Mouse (Mus musculus) right cerebral cortex, postnatal 36 days (tissue): ENCODE results near the gene Wwox.

ENCODE experiments used
- DNase-seq, 2 experiments: peaks; one replicate each; pipeline ENCODE4 v3.0.0; 2022; ENCODE audit warnings: low spot score in 2 of 2, mixed read lengths in 1 of 2

Wwox gene

DNA sequence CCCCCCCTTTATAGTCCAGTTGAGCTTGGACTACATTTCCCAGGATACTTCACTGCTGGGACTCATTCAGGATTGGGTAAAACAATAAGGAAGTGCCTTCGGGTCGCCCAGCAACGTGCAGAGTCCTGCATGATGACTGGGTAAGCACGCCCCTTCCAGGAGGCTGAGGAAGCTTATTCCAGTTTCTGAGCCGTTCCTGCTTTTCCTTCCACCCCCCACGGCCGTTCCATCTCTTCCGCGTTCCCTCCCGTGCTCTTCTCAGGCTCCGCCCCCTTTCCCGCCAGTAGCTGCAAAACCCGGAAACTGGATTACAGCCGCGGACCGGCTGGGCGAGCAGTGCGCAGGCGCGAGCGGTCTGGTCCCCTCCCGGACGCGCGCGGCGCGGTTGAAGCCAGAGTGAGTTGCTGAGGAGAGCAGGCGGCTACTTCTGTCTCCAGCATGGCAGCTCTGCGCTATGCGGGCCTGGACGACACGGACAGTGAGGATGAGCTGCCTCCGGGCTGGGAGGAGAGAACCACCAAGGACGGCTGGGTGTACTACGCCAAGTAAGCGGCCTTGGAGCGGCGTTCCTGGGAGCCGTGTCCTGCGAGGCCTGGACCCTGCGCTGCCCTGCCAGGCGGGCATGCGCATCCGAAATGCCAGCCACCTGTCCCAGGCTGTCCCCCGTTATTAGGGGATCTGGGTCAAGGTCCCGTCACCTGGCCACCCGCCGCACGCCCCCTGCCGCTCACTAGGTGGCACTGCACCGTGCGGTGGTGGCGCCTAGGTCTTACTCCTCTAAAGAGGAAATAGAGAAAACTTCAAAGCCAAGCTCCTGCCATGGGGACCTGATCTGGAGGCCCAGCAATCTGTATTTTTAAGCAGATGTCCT, at the start of gene Wwox:
Wwox (plus strand) TSS at position 322 of the 871 bp plus-strand sequence.
- peak; percentile 98 to 99 for DNase-seq

DNA sequence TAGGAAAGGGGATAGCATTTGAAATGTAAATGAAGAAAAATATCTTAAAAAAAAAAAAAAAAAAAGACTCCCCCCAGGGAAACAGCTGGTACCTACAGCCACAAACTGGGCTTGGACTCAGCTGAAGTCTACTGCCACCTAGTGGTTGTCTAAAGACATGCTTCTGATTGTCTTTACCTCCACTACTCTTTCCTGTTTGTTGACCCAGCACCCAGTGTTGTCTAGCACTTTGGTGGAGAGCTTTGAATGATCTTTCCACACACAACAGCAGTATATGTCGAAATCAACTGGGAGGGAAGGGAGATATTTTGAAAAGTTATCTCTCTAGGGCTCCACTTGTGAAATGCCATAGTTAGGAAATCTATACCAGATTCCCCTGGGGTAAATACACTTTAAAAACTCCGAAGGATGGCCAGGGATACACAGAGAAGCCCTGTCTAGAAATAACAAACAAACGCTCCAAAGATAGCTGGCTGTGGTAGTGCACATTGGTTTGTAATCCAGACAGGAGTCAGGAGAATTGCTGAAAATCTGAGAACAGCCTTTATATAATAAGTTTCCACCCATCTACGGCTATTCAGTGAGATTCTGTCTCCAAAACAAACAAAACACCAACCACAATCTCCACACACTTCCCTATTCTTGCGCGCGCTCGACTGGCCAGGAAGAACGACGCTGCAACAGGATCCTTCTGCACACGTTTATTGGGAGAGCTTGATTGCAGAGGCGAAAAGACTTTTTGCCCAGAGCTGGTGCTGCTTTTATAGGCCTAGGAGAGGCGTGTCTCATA, 48.8 kb upstream of the Wwox start:
- DNase-seq = no peak

DNA sequence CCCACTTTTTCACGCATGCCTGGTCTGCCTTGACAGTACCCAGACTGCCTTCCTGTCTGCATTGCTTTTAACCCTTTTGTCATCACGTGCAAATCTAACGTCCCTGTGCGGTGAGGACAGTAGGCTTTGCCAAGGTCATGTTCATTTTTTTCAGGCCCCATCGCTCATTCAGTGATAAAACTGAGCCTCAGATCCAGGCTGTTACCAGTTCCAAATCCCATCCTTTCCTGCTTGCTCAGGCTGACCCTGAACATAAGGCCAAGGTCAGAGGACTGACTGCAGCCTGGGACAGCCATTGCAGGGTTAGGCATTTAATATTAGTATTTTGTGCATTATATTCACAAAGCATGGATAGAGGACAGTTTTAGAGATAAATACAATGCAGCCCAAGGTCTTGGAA, 41.1 kb upstream of the Wwox start:
- no peak for DNase-seq

DNA sequence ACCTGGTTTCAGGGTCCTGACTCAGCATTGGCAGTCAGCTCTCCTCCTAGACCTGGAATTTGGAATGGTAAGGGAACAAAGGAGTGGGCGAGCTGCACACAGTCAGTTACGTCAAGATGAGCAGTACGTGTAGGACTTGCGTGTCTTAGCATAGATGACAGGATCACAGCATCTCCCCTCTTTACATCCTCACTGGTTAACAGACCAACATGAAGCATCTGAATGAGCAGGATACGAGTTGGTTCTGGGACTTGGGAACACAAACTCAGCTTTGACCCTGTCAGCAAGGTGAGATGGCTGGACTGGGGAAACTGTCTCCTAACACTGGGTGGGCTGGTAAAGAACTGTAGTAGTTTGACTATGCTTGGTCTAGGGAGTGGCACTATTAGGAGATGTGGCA, 40.2 kb upstream of the Wwox start:
- no peak for DNase-seq

DNA sequence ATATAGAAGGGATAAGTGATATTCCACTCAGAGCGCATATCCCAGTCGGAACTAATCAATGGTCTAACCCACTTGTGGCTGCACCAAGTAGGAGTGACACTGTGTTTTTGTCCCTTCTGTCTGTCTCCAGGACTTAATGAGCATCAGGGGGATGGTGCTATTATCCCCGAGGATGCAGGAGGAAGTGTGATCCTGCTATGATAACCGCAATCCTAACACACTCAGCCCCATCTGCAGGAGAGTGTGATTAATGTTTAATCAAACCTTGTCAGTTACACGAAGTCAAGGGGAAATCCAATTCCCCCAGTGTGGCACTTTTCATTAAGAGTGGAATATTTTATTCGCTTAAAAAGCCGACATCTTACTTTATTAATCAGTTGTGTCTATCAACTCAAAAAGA, 37.8 kb upstream of the Wwox start:
- DNase-seq = no peak

DNA sequence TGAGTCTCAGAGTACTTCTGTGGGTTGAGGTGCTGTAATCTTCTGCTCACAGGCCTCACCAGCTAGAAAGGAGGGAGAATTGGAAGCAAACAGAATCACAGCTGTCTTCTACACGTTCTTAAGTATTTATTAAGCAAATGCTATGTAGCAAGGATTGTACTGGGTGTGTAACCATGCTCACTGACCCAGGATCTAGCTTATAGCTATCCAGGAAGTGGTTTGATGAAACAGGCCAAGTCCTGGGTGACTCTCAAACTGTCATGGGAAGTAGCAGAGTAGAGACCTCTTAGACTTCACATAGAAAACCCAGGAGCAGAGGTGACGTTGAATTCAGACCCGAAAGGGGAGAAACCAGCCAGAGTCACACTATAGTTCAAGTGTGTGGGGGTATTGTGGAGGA, 28.0 kb upstream of the Wwox start:
- DNase-seq = no peak

DNA sequence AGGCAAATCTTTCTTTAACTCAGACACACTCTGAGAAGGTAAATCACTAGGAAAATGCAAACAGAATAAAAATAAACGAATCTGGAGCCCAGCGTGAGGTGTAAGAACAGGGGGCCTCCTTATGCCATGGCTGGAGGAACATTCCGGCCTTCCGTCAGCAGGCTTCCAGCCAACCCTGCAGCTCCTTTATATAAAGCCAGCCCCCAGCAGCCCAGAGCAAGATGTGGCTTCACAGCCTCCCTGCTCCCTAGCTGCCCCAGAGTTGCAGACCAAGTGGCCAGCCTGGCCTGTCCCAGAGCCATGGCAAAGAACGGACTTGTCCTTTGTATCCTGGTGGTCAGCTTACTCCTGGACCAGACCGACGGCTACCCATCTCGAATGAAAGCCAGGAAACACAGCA, 21.7 kb upstream of the Wwox start, which contains the start of gene Clec3a:
Clec3a (plus strand) TSS at position 301 of the 400 bp plus-strand sequence.
- DNase-seq = no peak

DNA sequence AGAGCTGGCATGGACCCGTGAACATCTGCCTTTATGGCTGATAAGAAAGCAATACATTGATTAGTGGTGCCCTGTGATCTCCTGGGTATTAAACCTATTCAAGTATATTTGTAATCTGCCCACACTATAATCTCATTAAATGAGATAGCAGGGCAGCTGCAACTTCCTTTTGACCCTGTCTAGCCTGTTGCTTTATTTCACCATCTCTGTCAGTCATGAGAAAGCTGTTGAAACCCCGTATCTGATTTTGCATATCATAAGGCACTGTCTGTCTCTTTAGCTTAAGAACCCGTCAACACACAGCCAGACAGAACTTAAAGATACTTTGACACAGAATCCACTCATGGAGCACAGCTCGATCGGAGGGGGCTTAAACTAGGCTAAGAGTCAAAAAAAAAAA, 21.0 kb upstream of the Wwox start:
- no peak for DNase-seq

DNA sequence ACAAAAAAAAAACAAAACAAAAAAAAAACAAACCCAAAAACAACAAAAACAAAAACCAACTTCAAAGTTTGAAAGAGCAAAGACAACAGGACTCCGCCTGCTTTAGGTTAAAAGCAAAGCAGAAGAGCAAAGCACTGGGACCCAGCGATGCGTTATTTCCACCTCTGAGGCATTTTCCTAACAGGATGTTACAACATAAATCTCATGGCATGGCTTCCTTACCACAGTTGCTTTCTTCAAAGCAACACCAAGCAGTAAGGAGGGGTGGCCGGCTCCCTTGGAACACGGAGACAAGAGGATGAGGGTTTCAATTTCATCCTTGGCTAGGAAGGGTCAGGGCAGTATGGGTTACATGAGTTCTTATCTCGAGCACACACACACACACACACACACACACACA, 20.6 kb upstream of the Wwox start:
- DNase-seq = no peak

DNA sequence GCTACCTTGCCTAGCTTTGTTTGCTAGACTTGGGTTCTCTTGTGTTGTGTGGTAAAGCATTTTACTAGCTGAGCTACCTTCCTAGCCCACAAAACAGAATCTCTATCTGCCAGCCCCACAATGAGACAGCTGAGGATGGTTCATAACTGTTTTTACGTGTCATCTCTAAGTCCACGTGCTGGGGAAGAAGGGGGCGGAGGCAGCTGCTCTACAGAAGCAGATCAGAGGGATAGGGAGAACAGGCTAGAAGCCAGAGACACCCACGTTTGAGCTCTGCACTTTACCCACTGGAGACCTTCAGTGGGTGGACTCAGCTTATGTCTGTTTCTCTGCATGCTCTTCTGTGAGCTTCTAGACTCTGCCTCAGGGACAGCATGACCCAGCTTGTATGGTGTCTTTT, 17.9 kb upstream of the Wwox start:
- DNase-seq = peak; percentile 20 to 53

DNA sequence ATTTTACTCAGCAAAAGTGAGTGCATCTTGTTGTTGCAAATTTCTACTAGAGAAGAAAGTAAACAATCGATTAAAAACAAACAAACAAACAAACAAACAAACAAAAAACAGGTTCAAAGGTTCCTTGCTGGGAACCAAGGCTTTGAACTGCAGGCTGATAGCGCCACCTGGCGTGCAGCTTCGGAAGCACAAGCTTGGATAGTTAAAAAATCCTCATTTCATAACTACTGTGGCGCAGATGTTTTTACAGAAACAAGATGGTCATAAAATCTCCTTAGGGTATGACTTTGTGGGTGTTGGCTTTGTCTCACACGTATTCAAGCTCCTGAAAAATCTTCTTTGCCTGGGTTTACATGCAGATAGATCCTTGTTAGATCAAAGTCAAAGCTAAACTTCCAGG, 1.2 kb upstream of the Wwox start:
- no peak for DNase-seq

DNA sequence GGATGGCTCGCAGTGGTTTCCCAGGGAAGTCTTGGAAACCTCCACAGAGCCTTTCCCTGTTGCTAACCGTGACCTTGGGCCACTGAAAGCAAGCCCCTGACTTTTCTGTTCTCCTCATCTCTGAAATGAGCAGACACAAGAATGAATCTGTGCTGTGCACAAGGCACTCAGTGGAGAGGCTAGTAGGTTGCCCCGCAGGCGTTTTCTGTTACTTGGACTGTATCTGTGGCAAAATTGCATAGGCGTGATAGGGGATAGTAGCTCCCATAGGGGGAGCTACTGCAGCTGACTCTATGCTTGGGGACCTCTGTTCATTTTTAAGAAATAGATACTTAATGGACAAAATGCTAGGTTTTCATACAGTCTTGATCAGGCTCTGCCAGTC, 742 bp downstream of the Wwox start:
- DNase-seq = no peak

DNA sequence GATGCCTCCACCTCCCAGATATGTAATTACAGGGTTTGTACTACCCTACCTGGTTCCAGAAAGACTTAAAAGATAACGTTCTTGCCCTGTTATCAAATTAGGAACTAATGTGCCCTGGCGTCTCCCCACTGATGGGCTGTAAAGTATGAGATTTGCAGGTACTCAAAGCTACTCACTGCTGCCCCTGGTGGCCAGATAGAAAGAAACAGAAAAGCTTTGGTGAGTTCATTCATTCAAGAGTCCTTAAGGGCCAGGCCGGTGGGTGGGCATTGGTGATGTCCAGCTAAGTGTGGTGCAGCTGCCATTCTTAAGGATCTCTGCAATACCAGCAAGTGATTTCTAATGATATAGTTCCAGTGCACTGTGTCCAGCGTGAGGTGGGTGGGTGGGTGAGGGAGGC, 2.2 kb downstream of the Wwox start:
- no peak for DNase-seq

DNA sequence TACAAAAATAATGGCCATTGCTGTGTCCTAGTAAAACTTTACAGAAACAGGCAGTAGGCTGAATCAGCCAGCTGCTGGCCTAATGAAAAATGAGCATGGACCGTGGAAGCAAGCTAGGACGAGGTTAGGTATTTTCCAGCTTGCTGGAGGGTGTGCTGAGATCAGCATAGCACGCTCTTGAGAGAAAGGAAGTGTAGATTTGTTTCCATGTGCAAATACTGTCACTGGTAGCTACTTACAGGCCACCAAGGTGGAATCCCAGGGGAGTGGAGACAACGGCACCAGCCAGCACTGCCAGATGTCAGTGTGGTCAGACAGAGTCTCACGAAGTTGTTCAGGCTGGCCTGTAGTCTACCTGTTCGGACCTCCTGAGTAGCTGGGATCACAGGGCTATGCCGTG, 7.4 kb downstream of the Wwox start:
- DNase-seq = no peak

DNA sequence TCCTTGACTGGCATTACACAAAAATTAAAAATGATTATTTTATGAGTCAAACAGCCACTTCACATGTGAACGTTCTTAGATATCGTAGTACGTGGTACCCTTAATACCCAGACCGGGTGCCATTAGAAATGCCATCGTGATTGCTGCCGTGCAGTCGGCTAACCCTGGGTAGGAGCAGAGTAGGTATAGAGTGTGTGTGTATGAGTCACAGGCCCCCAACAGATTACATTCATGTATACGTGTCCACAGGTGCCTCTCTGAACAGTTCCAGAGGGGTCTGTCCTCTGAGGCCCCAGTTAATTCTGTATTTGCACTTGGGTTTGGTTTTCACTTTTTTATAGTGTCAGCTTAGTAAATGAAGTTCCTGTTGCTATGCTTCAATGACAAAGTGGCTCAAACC, 12.8 kb downstream of the Wwox start:
- no peak for DNase-seq

DNA sequence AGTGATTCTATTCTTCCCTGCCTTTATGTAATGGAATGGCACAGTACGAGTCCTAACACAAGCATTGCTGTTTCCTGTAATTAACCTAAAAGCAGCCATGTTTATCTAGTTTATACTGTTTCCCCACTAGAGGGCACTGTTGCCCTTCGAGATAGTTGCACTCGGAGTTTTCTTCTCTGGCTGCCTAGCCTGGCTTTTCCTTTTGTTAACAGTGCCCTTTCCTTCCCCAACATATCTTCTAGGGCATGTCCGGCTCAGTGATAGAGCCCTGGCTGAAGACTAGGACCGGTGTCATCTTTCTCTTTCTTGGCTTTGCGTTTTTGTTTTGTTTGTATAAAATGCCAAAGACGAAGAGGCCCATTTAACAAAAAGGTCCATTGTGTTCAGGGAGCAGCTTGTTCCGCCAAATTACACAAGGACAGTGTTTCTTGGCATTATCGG, 13.3 kb downstream of the Wwox start:
- no peak for DNase-seq

DNA sequence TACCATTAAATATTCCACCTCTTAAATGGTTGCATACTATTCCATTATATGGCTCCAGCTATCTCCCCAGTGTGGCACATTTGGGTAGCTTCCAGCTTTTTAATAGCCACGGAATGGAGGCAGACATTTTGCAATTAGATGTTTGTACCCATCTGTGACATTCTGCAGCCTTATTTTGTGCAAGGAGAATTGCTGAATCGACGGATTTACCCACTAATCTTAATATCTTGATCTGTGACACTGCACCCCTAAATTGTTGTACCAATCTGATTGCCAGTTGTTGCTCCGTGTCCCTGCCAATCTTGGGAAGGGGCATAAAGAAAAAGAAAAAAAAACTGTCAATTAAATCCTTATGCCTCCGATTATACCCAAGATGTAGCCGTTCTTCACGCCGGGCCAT, 15.8 kb downstream of the Wwox start:
- DNase-seq = no peak

DNA sequence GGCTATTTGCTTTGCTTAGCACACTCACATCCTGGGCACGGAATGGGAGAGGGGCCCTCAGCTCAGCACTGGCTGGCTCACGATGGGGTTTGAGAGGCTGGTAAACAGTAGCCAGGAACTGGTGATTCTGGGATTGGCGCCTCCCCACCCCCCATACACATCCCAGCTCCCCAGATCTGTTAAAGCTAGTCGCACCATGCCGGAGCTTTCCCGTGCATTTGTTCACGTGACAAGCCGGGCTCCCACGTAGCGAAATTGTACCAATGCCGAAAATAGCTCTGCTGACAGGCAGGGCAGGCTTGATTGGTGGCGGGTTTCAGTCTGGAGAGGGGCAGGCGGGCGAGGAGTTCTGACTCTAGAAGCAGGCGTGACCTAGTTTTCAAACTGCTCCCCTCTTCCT, 16.5 kb downstream of the Wwox start:
- DNase-seq = peak in 1 of 2 experiments; percentile 28

DNA sequence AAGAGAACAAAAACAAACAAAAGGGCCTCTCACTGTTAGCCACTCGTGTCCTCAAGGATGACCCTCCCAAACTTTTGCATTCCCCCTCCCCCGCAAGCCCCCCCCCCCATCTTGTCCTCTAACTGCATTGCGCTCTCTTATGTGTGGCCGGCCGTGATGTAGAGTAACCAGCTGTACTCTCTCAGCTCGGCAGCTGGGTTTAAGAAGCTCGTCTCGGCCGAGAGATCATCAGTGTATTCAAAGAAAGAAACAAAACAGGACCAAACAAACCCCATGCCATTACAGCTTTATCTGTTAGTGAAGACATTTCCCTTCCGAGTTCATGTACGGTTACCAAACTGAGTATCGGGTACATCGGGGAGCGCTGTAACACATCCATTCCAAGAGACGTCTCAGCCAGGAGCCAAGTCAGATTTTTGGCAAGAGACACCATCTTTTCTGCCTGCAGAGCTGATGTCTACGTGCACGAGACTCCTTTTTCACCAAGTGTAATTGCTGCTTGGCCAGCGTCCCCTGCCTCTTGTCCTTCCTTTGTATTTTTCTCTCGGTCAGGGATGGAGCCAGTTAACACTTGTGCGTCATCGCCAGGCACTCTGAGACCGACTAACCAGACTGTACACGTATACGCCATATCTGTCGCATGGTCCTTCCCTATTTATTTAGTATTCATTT, 18.8 kb downstream of the Wwox start:
- no peak for DNase-seq

DNA sequence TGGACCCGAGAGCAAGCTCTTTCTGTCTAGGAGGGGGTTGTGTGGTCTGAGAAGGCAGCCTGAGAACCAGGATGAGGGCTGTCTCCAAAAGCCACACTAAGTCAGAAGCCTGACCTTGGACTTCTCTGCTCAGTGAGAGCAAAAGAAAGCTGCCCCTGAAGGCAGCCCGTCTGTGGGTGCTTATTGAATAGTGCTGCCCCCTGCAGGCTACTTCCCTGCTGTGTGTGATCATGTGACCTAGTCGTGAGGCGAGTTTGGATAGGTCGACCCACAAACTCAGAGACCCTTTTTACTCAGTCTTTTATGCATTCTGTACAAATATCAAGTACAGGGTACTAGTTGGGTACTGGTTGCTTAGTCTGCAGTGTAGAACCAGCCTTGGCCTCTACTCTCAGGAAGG, 21.1 kb downstream of the Wwox start:
- no peak for DNase-seq

DNA sequence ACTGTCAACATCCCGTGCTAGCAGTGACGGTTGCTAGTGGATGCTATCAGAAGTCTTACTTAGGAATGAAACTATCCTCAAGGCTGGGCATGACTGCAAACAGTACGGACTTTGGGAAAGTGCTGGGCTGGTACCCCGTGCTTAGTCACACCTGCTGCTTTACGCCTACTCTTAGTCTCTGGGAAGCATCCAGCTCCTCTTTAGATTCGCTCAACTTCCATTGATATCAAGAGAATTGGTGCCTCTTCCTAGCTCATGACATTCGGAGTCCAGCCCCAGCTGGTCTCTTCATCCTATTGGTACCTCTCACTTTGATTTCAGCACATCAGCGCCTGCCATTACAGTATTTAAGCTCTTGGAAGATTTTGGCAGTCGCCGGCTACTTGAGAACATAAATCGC, 23.1 kb downstream of the Wwox start:
- DNase-seq = no peak

DNA sequence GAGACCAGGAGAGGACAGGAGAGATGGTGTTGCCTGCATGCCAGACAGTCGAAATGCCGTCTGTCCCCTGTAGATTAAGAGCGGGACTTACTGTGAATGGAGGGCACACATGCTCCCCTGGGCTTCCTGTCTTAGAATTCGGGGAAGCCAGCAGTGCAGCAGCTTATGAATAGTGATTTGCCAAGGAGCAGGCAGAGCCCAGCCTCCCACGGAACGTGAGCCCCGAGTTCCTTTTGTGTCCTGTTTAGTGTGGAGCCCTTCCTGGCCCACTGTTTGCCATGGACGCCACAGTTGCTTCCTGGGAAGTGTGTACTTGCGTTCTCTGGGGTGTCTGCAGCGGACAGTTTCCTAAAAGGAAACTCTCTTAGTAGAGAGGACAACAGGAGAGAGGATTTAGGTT, 23.9 kb downstream of the Wwox start:
- DNase-seq = no peak
